Mouse (Mus musculus): ENCODE results near the gene Anapc2. TPM values are rescaled to one million over a fixed set of nuclear protein-coding genes. Genes with fewer than 3 reads are reported as not detected.

Anapc2 gene
- polyA plus RNA-seq, 1 experiment from 2014 or later, result 107 TPM

DNA sequence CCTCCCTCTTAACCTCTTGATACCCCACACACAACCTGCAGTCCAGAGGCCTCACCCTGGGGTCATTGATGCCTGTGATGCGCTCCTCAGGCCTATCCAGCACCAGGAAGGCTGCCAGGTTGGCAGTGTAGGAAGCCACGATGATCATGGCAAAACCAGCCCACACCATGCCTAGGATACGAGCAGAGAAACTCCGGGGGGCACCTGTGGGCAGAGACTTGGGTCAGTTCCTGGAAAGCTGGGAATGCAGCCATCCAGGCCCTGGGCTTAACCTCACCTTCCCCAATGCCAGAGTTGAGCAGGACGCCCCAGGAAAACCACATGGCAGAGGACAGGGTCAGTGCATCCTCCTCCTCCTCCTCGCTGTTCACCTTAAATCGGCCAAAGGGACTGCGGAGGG lies 24.8 kb downstream of the Anapc2 start:
- Histone ChIP-seq H3K27me3 (ENCODE audit: control insufficient read depth, insufficient read depth, low read length) (peaks cover 24% of the 10 kb centered on the region), H3K4me3 (ENCODE audit: low read depth, low read length) (no peak overlapping the region), H3K9ac (ENCODE audit: low read depth, low read length) (no peak overlapping the region), H3K9me3 (ENCODE audit: control insufficient read depth, low read length) (no peaks in the 10 kb centered on the region), H3K4me1 (replicated peaks; ENCODE audit: control insufficient read depth, insufficient read depth, low read length) (peaks cover under 1% of the 10 kb centered on the region; the same call in 1 of the 2 replicates), H3K36me3 (ENCODE audit: control insufficient read depth, insufficient read depth, low read length) (no peaks in the 10 kb centered on the region), H3K27ac (ENCODE audit: low read depth, low read length) (no peak overlapping the region), H3K4me2 (replicated peaks; ENCODE audit: low read depth, low read length) (no peak overlapping the region)
- DNase-seq (ENCODE audit: low spot score), result no peak
- no peak for ATAC-seq (ENCODE audit: low FRiP score)
- WGBS, result 78% methylated on average over 8 of the region's 8 CpGs

DNA sequence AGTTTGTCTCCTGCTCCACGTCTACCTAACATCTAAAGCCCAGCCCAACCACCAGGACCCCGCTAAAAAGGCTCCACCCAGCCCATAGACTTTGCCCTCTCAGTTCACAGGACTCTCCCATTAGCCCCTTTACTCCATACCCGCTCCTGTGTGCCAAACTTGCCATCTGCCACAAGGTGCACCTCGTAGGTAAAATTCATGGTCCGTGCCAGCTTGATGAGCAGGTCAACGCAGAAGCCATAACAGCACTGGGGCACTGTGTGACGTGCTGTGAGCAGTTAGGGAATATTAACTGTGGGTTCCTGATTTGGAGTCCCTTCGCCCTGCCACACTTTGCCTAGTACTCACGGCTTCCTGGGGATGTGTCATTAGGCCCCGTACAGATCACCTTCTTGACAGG lies 25.8 kb downstream of the Anapc2 start:
- peaks cover 15% of the 10 kb centered on the region for H3K27me3 ChIP-seq (ENCODE audit: control insufficient read depth, insufficient read depth, low read length)
- H3K4me3 ChIP-seq (ENCODE audit: low read depth, low read length), result no peak overlapping the region
- WGBS, result 85% methylated on average over 10 of the region's 10 CpGs
- no peak overlapping the region for H3K9ac ChIP-seq (ENCODE audit: low read depth, low read length)
- H3K4me2 ChIP-seq (replicated peaks; ENCODE audit: low read depth, low read length), result no peak overlapping the region
- DNase-seq (ENCODE audit: low spot score) (no peak), ATAC-seq (ENCODE audit: low FRiP score) (no peak)
- no peaks in the 10 kb centered on the region for H3K4me1 ChIP-seq (replicated peaks; ENCODE audit: control insufficient read depth, insufficient read depth, low read length)
- H3K27ac ChIP-seq (ENCODE audit: low read depth, low read length), result no peak overlapping the region
- no peaks in the 10 kb centered on the region for H3K36me3 ChIP-seq (ENCODE audit: control insufficient read depth, insufficient read depth, low read length)
- no peaks in the 10 kb centered on the region for H3K9me3 ChIP-seq (ENCODE audit: control insufficient read depth, low read length)

DNA sequence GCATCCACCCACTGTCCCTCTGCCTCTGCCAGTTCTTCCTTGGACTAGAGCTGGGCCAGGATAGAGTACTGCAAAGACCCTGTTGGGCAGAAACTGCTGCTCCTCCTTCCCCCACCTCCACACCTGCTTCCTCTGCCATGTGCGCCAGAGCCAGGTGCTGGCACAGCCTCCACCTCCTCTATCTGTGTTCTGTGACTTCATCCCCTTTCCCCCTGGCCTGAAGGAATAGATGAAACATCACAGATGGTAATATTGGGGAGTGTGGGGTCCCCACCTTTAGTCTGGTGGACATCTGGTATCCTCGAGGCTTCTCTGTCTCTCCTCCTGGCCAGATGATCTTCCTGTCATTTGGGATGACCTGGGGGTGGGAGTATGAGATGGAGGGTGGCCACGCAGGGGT lies 31.2 kb downstream of the Anapc2 start:
- H3K36me3 ChIP-seq (ENCODE audit: control insufficient read depth, insufficient read depth, low read length), result no peaks in the 10 kb centered on the region
- WGBS, result 76% methylated on average over 3 of the region's 3 CpGs
- peaks cover 15% of the 10 kb centered on the region for H3K27me3 ChIP-seq (ENCODE audit: control insufficient read depth, insufficient read depth, low read length)
- no peak overlapping the region for H3K4me3 ChIP-seq (ENCODE audit: low read depth, low read length)
- no peaks in the 10 kb centered on the region for H3K9me3 ChIP-seq (ENCODE audit: control insufficient read depth, low read length)
- peaks cover 3% of the 10 kb centered on the region; the same call in 1 of the 2 replicates for H3K4me1 ChIP-seq (replicated peaks; ENCODE audit: control insufficient read depth, insufficient read depth, low read length)
- H3K27ac ChIP-seq (ENCODE audit: low read depth, low read length), result no peak overlapping the region
- DNase-seq (ENCODE audit: low spot score) (no peak), ATAC-seq (ENCODE audit: low FRiP score) (no peak)
- H3K9ac ChIP-seq (ENCODE audit: low read depth, low read length), result no peak overlapping the region
- H3K4me2 ChIP-seq (replicated peaks; ENCODE audit: low read depth, low read length), result no peak overlapping the region

DNA sequence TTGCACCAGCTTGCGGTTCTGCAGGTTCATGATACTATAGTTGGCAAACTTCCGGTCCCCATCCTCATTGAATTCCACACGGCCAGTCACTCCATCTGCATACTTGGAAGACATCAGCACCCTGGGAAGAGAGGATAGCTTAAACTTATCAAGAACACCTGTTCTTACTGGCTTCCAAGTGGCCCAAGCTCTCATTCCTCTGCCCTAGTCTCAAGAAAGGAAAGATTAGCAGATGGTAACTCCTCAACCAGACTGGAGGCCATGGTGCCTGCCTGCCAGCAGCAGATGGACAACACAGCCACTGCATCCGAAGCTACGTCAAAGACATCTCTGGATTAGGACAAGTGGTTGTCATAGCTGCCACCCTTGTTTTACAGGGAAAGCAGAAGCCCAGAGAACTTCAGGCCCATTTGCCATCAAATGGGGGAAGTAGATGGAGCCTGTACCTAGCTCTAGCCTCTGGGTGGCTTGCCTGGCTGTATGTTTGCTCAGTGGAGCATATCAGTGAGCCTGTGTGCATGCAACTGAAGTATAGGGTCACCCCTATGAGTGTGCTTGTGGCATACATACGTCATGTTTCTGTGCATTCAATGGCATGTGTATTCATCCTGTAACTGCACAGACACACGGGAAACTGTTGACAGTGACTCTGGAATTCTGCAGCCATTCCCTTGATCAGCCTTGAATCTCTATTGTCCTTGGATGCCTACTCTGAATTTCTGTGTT lies 31.8 kb downstream of the Anapc2 start:
- H3K9me3 ChIP-seq (ENCODE audit: control insufficient read depth, low read length), result no peaks in the 10 kb centered on the region
- peak overlapping the region; percentile 36; the same call in 1 of the 2 replicates for H3K4me3 ChIP-seq (ENCODE audit: low read depth, low read length)
- H3K27me3 ChIP-seq (ENCODE audit: control insufficient read depth, insufficient read depth, low read length), result peaks cover 20% of the 10 kb centered on the region
- no peaks in the 10 kb centered on the region for H3K36me3 ChIP-seq (ENCODE audit: control insufficient read depth, insufficient read depth, low read length)
- H3K9ac ChIP-seq (ENCODE audit: low read depth, low read length), result no peak overlapping the region
- ATAC-seq (ENCODE audit: low FRiP score) (no peak), DNase-seq (ENCODE audit: low spot score) (no peak)
- peaks cover 3% of the 10 kb centered on the region; the same call in 1 of the 2 replicates for H3K4me1 ChIP-seq (replicated peaks; ENCODE audit: control insufficient read depth, insufficient read depth, low read length)
- H3K27ac ChIP-seq (ENCODE audit: low read depth, low read length), result no peak overlapping the region
- 75% methylated on average over 7 of the region's 7 CpGs for WGBS
- H3K4me2 ChIP-seq (replicated peaks; ENCODE audit: low read depth, low read length), result peak overlapping the region; percentile 63; the same call in 1 of the 2 replicates

DNA sequence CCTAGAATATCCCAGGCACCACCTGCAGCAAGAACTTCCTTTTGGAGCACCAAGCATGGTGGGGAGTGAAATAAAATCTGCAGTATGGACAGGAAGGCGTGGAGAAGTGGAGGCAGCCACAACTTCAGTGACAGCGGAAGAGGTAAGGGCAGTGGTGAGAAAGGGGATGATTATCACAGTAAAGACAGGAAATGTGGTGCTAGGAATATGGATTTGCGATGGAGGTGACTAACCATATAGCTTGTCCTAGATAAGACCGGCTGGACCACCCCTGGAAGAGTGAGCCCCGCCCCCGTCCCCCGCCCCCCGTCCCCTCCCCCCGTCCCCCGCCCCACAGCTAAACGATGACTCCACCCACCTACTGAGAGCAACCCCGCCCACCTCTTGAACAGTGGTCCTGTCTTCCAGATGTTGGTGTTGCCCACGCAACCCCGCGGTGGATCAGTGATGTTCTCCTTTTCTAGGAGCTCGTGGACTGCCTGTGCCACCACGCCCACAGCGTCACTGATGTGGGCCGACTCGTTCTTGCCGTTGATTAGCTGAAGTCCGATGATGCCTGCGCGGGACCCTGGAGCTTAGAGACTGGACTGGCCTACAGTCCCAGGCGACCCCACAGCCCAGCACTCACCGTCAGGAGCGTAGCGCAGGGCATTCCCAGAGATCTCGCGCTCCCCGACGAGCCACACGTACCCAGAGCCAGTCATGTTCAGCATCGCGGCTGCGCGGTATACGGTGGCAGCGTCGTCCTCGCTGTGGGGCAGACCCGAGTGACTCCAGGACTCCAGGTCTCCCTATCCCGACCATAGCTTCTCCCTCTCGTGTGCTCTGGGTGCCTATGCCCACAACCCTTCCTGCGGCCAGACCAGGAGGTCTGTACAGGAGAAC lies 32.6 kb downstream of the Anapc2 start:
- Histone ChIP-seq H3K4me1 (replicated peaks; ENCODE audit: control insufficient read depth, insufficient read depth, low read length) (peaks cover 3% of the 10 kb centered on the region; the same call in 1 of the 2 replicates), H3K27ac (ENCODE audit: low read depth, low read length) (no peak overlapping the region), H3K36me3 (ENCODE audit: control insufficient read depth, insufficient read depth, low read length) (no peaks in the 10 kb centered on the region), H3K4me3 (ENCODE audit: low read depth, low read length) (peak overlapping the region; percentile 36), H3K9ac (ENCODE audit: low read depth, low read length) (peak overlapping the region; percentile 52), H3K9me3 (ENCODE audit: control insufficient read depth, low read length) (no peaks in the 10 kb centered on the region), H3K4me2 (replicated peaks; ENCODE audit: low read depth, low read length) (peak overlapping the region; percentile 63), H3K27me3 (ENCODE audit: control insufficient read depth, insufficient read depth, low read length) (peaks cover 23% of the 10 kb centered on the region)
- ATAC-seq (ENCODE audit: low FRiP score), result peak; percentile 72
- whole genome bisulfite sequencing, result 3% methylated on average over 45 of the region's 45 CpGs
- peak; percentile 72 for DNase-seq (ENCODE audit: low spot score)

DNA sequence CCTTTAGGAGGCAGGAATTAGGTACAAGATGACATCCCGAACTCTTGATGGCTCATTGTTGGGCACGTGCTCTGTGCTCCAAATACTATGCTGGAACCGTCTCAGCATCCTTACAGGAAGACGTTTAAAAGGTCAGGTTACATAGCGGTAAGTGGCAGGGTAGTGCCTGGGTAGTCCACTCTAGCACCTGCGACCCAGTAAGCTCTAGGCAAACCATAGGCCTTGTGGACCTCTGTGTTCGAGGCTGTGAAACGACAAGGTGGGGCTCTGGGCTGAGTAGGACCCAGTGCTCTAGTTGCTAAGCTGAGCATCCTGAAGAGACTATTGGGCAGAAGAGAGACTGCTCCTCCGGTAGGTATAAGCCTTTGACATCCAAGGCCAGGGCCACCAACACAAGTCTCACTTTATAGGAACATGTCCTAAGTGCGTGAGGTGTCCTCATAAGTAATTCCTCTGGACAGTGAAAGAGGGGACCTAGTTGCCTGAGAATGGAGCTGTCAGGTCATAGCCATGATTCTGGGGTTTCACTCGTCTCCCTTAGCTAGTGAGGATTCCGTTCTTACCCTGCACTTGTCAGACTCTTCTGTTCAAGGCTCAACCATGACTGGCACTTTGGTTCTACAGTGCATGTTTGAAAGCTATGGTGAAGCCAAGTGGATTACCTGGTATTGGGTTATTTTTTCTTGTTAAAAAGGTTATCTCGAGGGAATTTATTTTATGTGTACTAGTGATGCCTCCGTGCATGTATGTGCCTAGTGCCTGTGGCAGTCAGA lies 33.5 kb downstream of the Anapc2 start:
- H3K27ac ChIP-seq (ENCODE audit: low read depth, low read length), result no peak overlapping the region
- H3K4me2 ChIP-seq (replicated peaks; ENCODE audit: low read depth, low read length), result peak overlapping the region; percentile 63
- peaks cover 29% of the 10 kb centered on the region for H3K27me3 ChIP-seq (ENCODE audit: control insufficient read depth, insufficient read depth, low read length)
- DNase-seq (ENCODE audit: low spot score), result no peak
- H3K9ac ChIP-seq (ENCODE audit: low read depth, low read length), result no peak overlapping the region
- ATAC-seq (ENCODE audit: low FRiP score), result no peak
- 51% methylated on average over 14 of the region's 14 CpGs for WGBS
- H3K9me3 ChIP-seq (ENCODE audit: control insufficient read depth, low read length), result no peaks in the 10 kb centered on the region
- H3K4me1 ChIP-seq (replicated peaks; ENCODE audit: control insufficient read depth, insufficient read depth, low read length), result peaks cover 3% of the 10 kb centered on the region; the same call in 1 of the 2 replicates
- H3K4me3 ChIP-seq (ENCODE audit: low read depth, low read length), result peak overlapping the region; percentile 36
- no peaks in the 10 kb centered on the region for H3K36me3 ChIP-seq (ENCODE audit: control insufficient read depth, insufficient read depth, low read length)

DNA sequence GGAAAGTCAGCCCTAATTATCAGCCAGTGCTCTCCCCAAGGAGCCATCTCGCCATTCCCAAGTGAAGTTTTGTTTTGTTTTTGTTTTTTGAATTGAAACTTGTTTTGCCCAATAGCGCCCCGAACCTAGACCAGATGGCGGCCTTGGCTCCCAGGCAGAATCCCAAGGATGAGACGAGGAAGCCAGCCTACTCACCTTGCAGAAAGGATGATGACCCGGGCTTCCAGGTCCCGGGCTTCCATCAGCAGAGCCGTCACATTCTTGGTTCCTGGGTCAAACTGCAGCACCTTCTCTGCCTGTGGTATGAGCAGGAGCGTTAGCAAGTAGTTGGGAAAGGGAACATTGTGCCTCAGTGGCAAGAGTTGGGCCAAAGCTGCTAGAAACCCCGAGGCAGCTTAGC lies 37.9 kb downstream of the Anapc2 start:
- no peak overlapping the region for H3K9ac ChIP-seq (ENCODE audit: low read depth, low read length)
- no peaks in the 10 kb centered on the region for H3K36me3 ChIP-seq (ENCODE audit: control insufficient read depth, insufficient read depth, low read length)
- no peak overlapping the region for H3K27ac ChIP-seq (ENCODE audit: low read depth, low read length)
- DNase-seq (ENCODE audit: low spot score) (no peak), ATAC-seq (ENCODE audit: low FRiP score) (no peak)
- no peak overlapping the region for H3K4me3 ChIP-seq (ENCODE audit: low read depth, low read length)
- no peaks in the 10 kb centered on the region for H3K9me3 ChIP-seq (ENCODE audit: control insufficient read depth, low read length)
- 55% methylated on average over 10 of the region's 10 CpGs for WGBS
- no peak overlapping the region for H3K4me2 ChIP-seq (replicated peaks; ENCODE audit: low read depth, low read length)
- H3K4me1 ChIP-seq (replicated peaks; ENCODE audit: control insufficient read depth, insufficient read depth, low read length), result no peaks in the 10 kb centered on the region
- peaks cover 54% of the 10 kb centered on the region for H3K27me3 ChIP-seq (ENCODE audit: control insufficient read depth, insufficient read depth, low read length)

DNA sequence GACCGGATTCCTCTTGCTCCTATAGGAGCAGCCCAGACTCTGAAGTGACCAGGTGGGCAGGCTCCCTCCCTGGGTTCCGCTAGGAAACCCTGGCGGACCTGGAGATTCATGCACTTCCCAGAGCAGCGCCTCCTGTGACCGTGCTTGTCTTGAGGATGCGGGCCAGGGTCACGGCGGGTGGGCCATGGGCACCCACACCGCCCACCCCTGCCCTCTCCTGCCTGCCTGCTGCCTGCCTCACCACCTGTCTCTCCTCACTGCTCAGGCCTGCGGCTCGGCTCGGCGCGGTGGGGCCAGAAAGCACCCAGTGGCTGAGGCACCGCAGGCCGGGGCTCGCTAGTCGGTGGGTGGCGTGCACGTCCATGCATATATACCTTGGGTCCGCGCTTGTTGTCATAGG lies 38.7 kb downstream of the Anapc2 start:
- Histone ChIP-seq H3K27me3 (ENCODE audit: control insufficient read depth, insufficient read depth, low read length) (peaks cover 51% of the 10 kb centered on the region), H3K4me1 (replicated peaks; ENCODE audit: control insufficient read depth, insufficient read depth, low read length) (no peaks in the 10 kb centered on the region), H3K4me3 (ENCODE audit: low read depth, low read length) (no peak overlapping the region), H3K9me3 (ENCODE audit: control insufficient read depth, low read length) (no peaks in the 10 kb centered on the region), H3K27ac (ENCODE audit: low read depth, low read length) (no peak overlapping the region), H3K4me2 (replicated peaks; ENCODE audit: low read depth, low read length) (no peak overlapping the region), H3K9ac (ENCODE audit: low read depth, low read length) (no peak overlapping the region), H3K36me3 (ENCODE audit: control insufficient read depth, insufficient read depth, low read length) (no peaks in the 10 kb centered on the region)
- ATAC-seq (ENCODE audit: low FRiP score), result no peak
- WGBS, result 3% methylated on average over 22 of the region's 22 CpGs
- DNase-seq (ENCODE audit: low spot score), result no peak
